Mouse (Mus musculus) embryonic fibroblast, embryonic 13.5 days (primary cell): Measurements from ENCODE around the gene Abcb8.

Source experiments
- CTCF ChIP-seq: IDR thresholded peaks from 2 replicates; pipeline ENCODE4 v1.5.1; 2011; ENCODE audit warnings: mild to moderate bottlenecking, control low read depth, low read length, moderate library complexity, borderline replicate concordance; ENCODE audit not compliant: insufficient read depth
- POLR2A ChIP-seq: IDR thresholded peaks from 2 replicates; pipeline ENCODE4 v1.6.1; 2011; ENCODE audit warnings: low read depth, mild to moderate bottlenecking, control low read depth, low read length, moderate library complexity

GRCm38 (mm10) chr5:24427285-24427633 lies 33.8 kb downstream of the Abcb8 start:
- TF ChIP-seq CTCF (no peak), POLR2A (no peak)
